11 mouse cellular contexts compared by ENCODE assay signal in the genomic region with DNA sequence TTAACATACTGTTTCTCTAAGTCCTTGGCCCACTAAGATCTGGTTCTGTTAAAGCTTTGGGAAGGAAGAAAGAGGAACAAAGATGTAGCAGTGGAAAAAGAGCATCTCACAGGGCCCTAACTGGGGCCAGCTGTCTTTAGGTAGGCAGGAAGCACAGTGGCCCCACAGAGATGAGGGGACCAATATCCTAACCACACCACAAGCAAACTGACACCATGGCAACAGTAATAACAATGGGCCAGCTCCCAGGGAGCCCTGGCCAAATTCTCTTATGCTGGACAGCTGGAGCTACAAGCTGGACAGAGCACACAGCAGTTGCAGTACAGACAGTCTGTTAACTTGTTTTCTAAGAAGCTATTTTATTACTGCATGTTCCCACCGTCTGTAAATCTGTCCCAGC. TPM values are rescaled to one million over a fixed set of nuclear protein-coding genes. Genes with fewer than 3 reads are reported as not detected.
DNase-seq lines count a peak whose midpoint lies in the region.
"Had no signal": no experiment of that assay in that cellular context is flagged by ENCODE, and none has a peak within 500 bp of the region (broad histone marks: within the 10 kb centered on the region; RNA-seq: fewer than 3 reads in every experiment).

No protein-coding gene starts in this region.

- intact Hi-C loops in heart, postnatal 10 days (cut with DNase I): no loop called here

- DNase-seq in gastrocnemius, adult 18-20 months (ENCODE audit: low spot score): peak; percentile 68
- no peak for DNase-seq in gastrocnemius, postnatal 10 days
- peak; percentile 19 for DNase-seq in lung, postnatal 14 days
- no peak for DNase-seq in lung, postnatal 25 days (ENCODE audit: low spot score)
- DNase-seq in heart, postnatal 10 days: peak; percentile 57 to 66
- peak; percentile 76 for DNase-seq in skeletal muscle tissue, adult 2 months (ENCODE audit: low read depth, low spot score)
- DNase-seq in cerebellum, postnatal 25 days: no peak
- DNase-seq in adrenal gland, adult 8-10 months: no peak
- DNase-seq: cerebellum, postnatal 36 days; kidney, postnatal 36 days; thymus, postnatal 36 days had no signal

RNA-seq across cellular contexts. Expression of a gene that starts 10.3 kb away (rescaled TPM):
- 10 to 100 TPM; 18.4 to 18.5 TPM for total RNA-seq in gastrocnemius, adult 18-20 months (2021)
- 10 to 100 TPM; 13.3 to 14.5 TPM for total RNA-seq in gastrocnemius, postnatal 10 days (2021)
- 10 to 100 TPM; 16.1 to 16.6 TPM for total RNA-seq in heart, postnatal 10 days (2021)
- 10 to 100 TPM; 23.3 to 30.1 (median 27.3) TPM for total RNA-seq in adrenal gland, adult 8-10 months (2022)

RNA-seq across cellular contexts. Expression of a gene that starts 10.4 kb away (rescaled TPM):
- total RNA-seq in gastrocnemius, adult 18-20 months (2021): 1 to 10 TPM; 3.7 to 5.0 TPM
- total RNA-seq in gastrocnemius, postnatal 10 days (2021): 1 to 10 TPM; 6.5 to 7.6 TPM
- 1 to 10 TPM; 5.3 to 6.3 TPM for total RNA-seq in heart, postnatal 10 days (2021)
- 10 to 100 TPM; 11.9 to 15.8 (median 14.6) TPM for total RNA-seq in adrenal gland, adult 8-10 months (2022)

RNA-seq across cellular contexts. Expression of a gene that starts 23.9 kb away (rescaled TPM):
- total RNA-seq in gastrocnemius, adult 18-20 months (2021): 10 to 100 TPM; 10.6 to 13.9 TPM
- total RNA-seq in gastrocnemius, postnatal 10 days (2021): 10 to 100 TPM; 21.7 to 26.3 TPM
- total RNA-seq in heart, postnatal 10 days (2021): 10 to 100 TPM; 19.9 to 22.4 TPM
- total RNA-seq in adrenal gland, adult 8-10 months (2022): 100 to 1,000 TPM in 1 of 4 experiments, 10 to 100 TPM in 3; 38.4 to 111 (median 73.2) TPM

RNA-seq across cellular contexts. Expression of a gene that starts 42.8 kb away (rescaled TPM):
- total RNA-seq in gastrocnemius, adult 18-20 months (2021): 10 to 100 TPM; 21.0 to 21.5 TPM
- total RNA-seq in gastrocnemius, postnatal 10 days (2021): 10 to 100 TPM; 14.9 to 16.2 TPM
- 10 to 100 TPM; 18.9 to 21.1 TPM for total RNA-seq in heart, postnatal 10 days (2021)
- total RNA-seq in adrenal gland, adult 8-10 months (2022): 10 to 100 TPM; 36.0 to 44.8 (median 40.3) TPM

RNA-seq across cellular contexts. Expression of a gene that starts 59.4 kb away (rescaled TPM):
- 10 to 100 TPM; 75.2 to 94.4 TPM for total RNA-seq in gastrocnemius, adult 18-20 months (2021)
- total RNA-seq in gastrocnemius, postnatal 10 days (2021): 10 to 100 TPM; 79.9 to 81.7 TPM
- total RNA-seq in heart, postnatal 10 days (2021): 10 to 100 TPM; 24.2 to 26.6 TPM
- total RNA-seq in adrenal gland, adult 8-10 months (2022): 10 to 100 TPM; 36.9 to 41.2 (median 38.8) TPM

Comparison
In these comparisons a context has a peak if more than half of its experiments do, and no peak if none do; other contexts are left out.
1. DNase-seq: peak in gastrocnemius, adult 18-20 months (single experiment), lung, postnatal 14 days (single experiment), heart, postnatal 10 days (2 of 2) and skeletal muscle tissue, adult 2 months (single experiment); none in gastrocnemius, postnatal 10 days (single experiment), lung, postnatal 25 days (single experiment), cerebellum, postnatal 25 days (0 of 2) and adrenal gland, adult 8-10 months (single experiment).